Comparison of ENCODE assay signal across 9 mouse cellular contexts in the genomic region with DNA sequence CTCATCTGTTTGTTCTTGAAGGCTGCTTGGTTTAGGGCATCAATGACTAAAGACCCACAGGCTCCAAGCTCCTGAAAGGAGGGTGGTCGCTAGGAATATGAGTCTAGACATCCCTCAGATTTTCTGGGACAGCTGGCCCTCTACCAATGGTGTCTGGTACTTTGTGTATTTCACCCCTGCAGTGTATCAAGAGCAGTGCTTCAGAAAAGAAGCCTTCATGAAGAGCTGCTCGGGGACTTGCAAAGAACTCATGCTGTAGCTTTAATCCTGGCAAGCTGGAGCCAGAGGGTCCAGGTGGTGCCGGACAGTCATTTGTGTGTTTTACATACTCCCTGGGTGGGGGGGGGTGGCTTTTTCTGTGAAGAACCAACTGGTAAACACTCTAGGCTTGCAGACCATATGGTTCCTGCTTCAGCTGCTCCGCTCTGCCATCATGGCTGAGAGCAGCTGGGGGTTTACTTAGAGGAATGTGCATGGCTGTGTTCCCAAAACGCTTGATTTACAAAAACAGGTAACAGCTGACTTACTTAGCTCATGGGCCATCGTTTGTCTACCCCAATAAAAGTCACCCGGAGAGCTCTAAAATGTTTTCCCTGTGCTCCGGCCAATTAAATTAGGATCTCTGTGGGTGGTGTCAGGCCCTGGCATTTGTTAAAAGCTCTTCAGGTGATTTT. TPM values are rescaled to one million over a fixed set of nuclear protein-coding genes. Genes with fewer than 3 reads are reported as not detected.
DNase-seq lines count a peak whose midpoint lies in the region; ATAC-seq and TF ChIP-seq lines count a peak whose summit lies in the region.
"Had no signal": no experiment of that assay in that cellular context is flagged by ENCODE, and none has a peak within 500 bp of the region (broad histone marks: within the 10 kb centered on the region; RNA-seq: fewer than 3 reads in every experiment).

No protein-coding gene starts in this region.

- no peaks in the 10 kb centered on the region for H3K36me3 ChIP-seq in limb, embryonic 10.5 days
- no peaks in the 10 kb centered on the region for H3K36me3 ChIP-seq in heart, embryonic 11.5 days (ENCODE audit: control insufficient read depth, insufficient read depth, low read length)
- H3K36me3 ChIP-seq: heart, embryonic 15.5 days had no signal

- H3K9me3 ChIP-seq in limb, embryonic 10.5 days (replicated peaks) = no peaks in the 10 kb centered on the region
- no peaks in the 10 kb centered on the region for H3K9me3 ChIP-seq in heart, embryonic 11.5 days (replicated peaks; ENCODE audit: control insufficient read depth, low read length)
- H3K9me3 ChIP-seq: heart, embryonic 15.5 days had no signal

- DNase-seq in left cerebral cortex, postnatal 10 days (ENCODE audit: extremely low spot score in 1 of 2, low spot score in 2 of 2) = peak; percentile 34 to 37
- no peak for DNase-seq in left cerebral cortex, adult 18-20 months (ENCODE audit: low spot score in 2 of 2)
- peak; percentile 61 to 83 for DNase-seq in cerebellum, adult 2 months
- peak; percentile 17 to 50 for DNase-seq in cerebellum, postnatal 4 days (ENCODE audit: low spot score in 2 of 2)
- peak; percentile 37 for DNase-seq in limb, embryonic 10.5 days (ENCODE audit: low spot score)
- DNase-seq in adipocyte (ENCODE audit: low spot score) = no peak
- DNase-seq in left cerebral cortex, adult 11 months (ENCODE audit: low spot score) = no peak

- no peak overlapping the region for H3K4me2 ChIP-seq in heart, embryonic 11.5 days
- H3K4me2 ChIP-seq: heart, embryonic 15.5 days had no signal

- no peaks in the 10 kb centered on the region for H3K27me3 ChIP-seq in cerebellum, adult 2 months (ENCODE audit: control insufficient read depth, insufficient read depth, low read length)
- H3K27me3 ChIP-seq in limb, embryonic 10.5 days (ENCODE audit: low read depth, poor library complexity, severe bottlenecking) = no peaks in the 10 kb centered on the region
- H3K27me3 ChIP-seq in heart, embryonic 11.5 days (ENCODE audit: control insufficient read depth, insufficient read depth, low read length) = no peaks in the 10 kb centered on the region
- H3K27me3 ChIP-seq: heart, embryonic 15.5 days had no signal

- no peak for TF ChIP-seq CTCF in cerebellum, adult 2 months (IDR thresholded peaks at IDR 0.05; ENCODE audit: borderline replicate concordance, insufficient read depth, low read depth, low read length)

- no peak overlapping the region for H3K4me3 ChIP-seq in cerebellum, adult 2 months (replicated peaks; ENCODE audit: insufficient read depth, low read depth, low read length)
- H3K4me3 ChIP-seq in limb, embryonic 10.5 days = no peak overlapping the region
- no peak overlapping the region for H3K4me3 ChIP-seq in heart, embryonic 11.5 days (ENCODE audit: low read depth, low read length)
- H3K4me3 ChIP-seq: heart, embryonic 15.5 days had no signal

- 6% methylated on average over 8 of the region's 8 CpGs for WGBS in cerebellum, adult 2 months
- 32% methylated on average over 8 of the region's 8 CpGs for WGBS in limb, embryonic 10.5 days
- 44% methylated on average over 8 of the region's 8 CpGs for WGBS in heart, embryonic 11.5 days (ENCODE audit: insufficient replicate concordance)

- intact Hi-C loops in left cerebral cortex, postnatal 10 days (cut with DNase I) = no loop called here

- no peak overlapping the region for H3K27ac ChIP-seq in cerebellum, adult 2 months (ENCODE audit: insufficient read depth, low read length)
- no peak overlapping the region; the same call in 1 of the 2 replicates for H3K27ac ChIP-seq in limb, embryonic 10.5 days
- no peak overlapping the region for H3K27ac ChIP-seq in heart, embryonic 11.5 days (ENCODE audit: low read depth, low read length)
- H3K27ac ChIP-seq: heart, embryonic 15.5 days had no signal

- H3K4me1 ChIP-seq in cerebellum, adult 2 months (ENCODE audit: control insufficient read depth, insufficient read depth, low read length) = peaks cover 14% of the 10 kb centered on the region; the same call in 1 of the 2 replicates
- peaks cover 15% of the 10 kb centered on the region for H3K4me1 ChIP-seq in limb, embryonic 10.5 days
- no peaks in the 10 kb centered on the region for H3K4me1 ChIP-seq in heart, embryonic 11.5 days (ENCODE audit: control insufficient read depth, insufficient read depth, low read length)
- H3K4me1 ChIP-seq: heart, embryonic 15.5 days had no signal

- H3K9ac ChIP-seq in heart, embryonic 11.5 days (ENCODE audit: low read depth, low read length) = no peak overlapping the region
- H3K9ac ChIP-seq: heart, embryonic 15.5 days had no signal

- no peak for TF ChIP-seq POLR2A in cerebellum, adult 2 months (IDR thresholded peaks at IDR 0.05; ENCODE audit: borderline replicate concordance, insufficient read depth, low read length)

- ATAC-seq in heart, embryonic 11.5 days (replicated peaks; ENCODE audit: insufficient number of reproducible peaks, low FRiP score, low TSS enrichment) = no peak

RNA-seq across cellular contexts. Expression of a gene that starts 38.8 kb away (rescaled TPM):
- total RNA-seq in left cerebral cortex, postnatal 10 days (2021) = 1 to 10 TPM; 3.5 to 4.1 TPM
- total RNA-seq in left cerebral cortex, adult 18-20 months (2021) = 10 to 100 TPM in 1 of 2 experiments, 1 to 10 TPM in 1; 8.3 to 10.4 TPM
- polyA plus RNA-seq in cerebellum, adult 2 months (2012; rRNA removed) = 7.1 and 9.2 TPM in 2 replicates
- polyA plus RNA-seq in limb, embryonic 10.5 days (2016; fragmentation: Nextera tagmentation; extraction: Ambion mirVana) = 0.13 and 0.44 TPM in 2 replicates
- polyA plus RNA-seq in heart, embryonic 11.5 days (2014; fragmentation: Nextera tagmentation; extraction: Ambion mirVana) = 0.17 and 0.37 TPM in 2 replicates

Comparison
In these comparisons a context has a peak if more than half of its experiments do, and no peak if none do; other contexts are left out.
1. DNase-seq: peak in left cerebral cortex, postnatal 10 days (2 of 2), cerebellum, adult 2 months (2 of 2), cerebellum, postnatal 4 days (2 of 2) and limb, embryonic 10.5 days (single experiment); none in left cerebral cortex, adult 18-20 months (0 of 2), adipocyte (single experiment) and left cerebral cortex, adult 11 months (single experiment).